Mouse (Mus musculus) embryonic fibroblast, embryonic 13.5 days (primary cell): ENCODE results near the gene Wapl.

ENCODE experiments used
- CTCF ChIP-seq: IDR thresholded peaks from 2 replicates; pipeline ENCODE4 v1.5.1; 2011; ENCODE audit warnings: mild to moderate bottlenecking, control low read depth, low read length, moderate library complexity, borderline replicate concordance; ENCODE audit not compliant: insufficient read depth
- POLR2A ChIP-seq: IDR thresholded peaks from 2 replicates; pipeline ENCODE4 v1.6.1; 2011; ENCODE audit warnings: low read depth, mild to moderate bottlenecking, control low read depth, low read length, moderate library complexity

- TF ChIP-seq CTCF: no peak
- TF ChIP-seq POLR2A: no peak
These were observed 38.0 kb upstream of the Wapl start for GRCm38 (mm10) chr14:34635721-34636120.
